Mouse (Mus musculus) small intestine, adult 2 months (tissue): ENCODE results near the gene Cryaa. TPM values are rescaled to one million over a fixed set of nuclear protein-coding genes. Genes with fewer than 3 reads are reported as not detected.

Experiments
- H3K27ac ChIP-seq: fragments of 200-500 bp; 2 replicates; pipeline ENCODE4 v1.5.1; 2012; ENCODE audit warnings: low read depth, low read length, control low read depth, inconsistent platforms; ENCODE audit not compliant: insufficient read depth
- H3K27me3 ChIP-seq: fragments of 200-500 bp; 2 replicates; pipeline ENCODE4 v1.6.1; 2012; ENCODE audit warnings: mild to moderate bottlenecking, moderate library complexity, low read length, inconsistent platforms; ENCODE audit not compliant: control insufficient read depth, insufficient read depth
- H3K36me3 ChIP-seq: fragments of 200-500 bp; 2 replicates; pipeline ENCODE4 v1.6.1; 2012; ENCODE audit warnings: mild to moderate bottlenecking, low read length, control low read depth, inconsistent platforms; ENCODE audit not compliant: control insufficient read depth, insufficient read depth
- H3K4me1 ChIP-seq: fragments of 200-500 bp; 2 replicates; pipeline ENCODE4 v1.6.1; 2012; ENCODE audit warnings: low read length, inconsistent platforms, mixed read lengths; ENCODE audit not compliant: control insufficient read depth, insufficient read depth, insufficient read length
- H3K4me3 ChIP-seq: fragments of 200-500 bp; 2 replicates; pipeline ENCODE4 v1.5.1; 2012; ENCODE audit warnings: low read depth, mild to moderate bottlenecking, control low read depth, inconsistent platforms, low read length, moderate library complexity
- CTCF ChIP-seq: fragments of 200-500 bp; IDR thresholded peaks from 2 replicates; pipeline ENCODE4 v1.5.1; 2012; ENCODE audit warnings: low read depth, mild to moderate bottlenecking, control low read depth, inconsistent platforms, low read length, moderate library complexity, mixed read lengths; ENCODE audit not compliant: insufficient replicate concordance, insufficient read length; ENCODE audit errors: extremely low read depth
- POLR2A ChIP-seq: fragments of 200-500 bp; IDR thresholded peaks from 2 replicates; pipeline ENCODE4 v1.6.1; 2012; ENCODE audit warnings: low read depth, mild to moderate bottlenecking, control low read depth, inconsistent platforms, low read length, moderate library complexity
- WGBS: fragments of 180-500 bp; shearing (Covaris S2); methylation state at CpG from one replicate; pipeline ENCODE4 v1.1.7; 2018; 5-methylcytosine and 5-hydroxymethylcytosine counted together
- polyA plus RNA-seq: library from polyadenylated mRNA; depleted of rRNA; stranded (reverse); fragments of >200 nt; gene quantifications from 2 replicates; pipeline ENCODE4 v1.2.3, GENCODE M21; 2012

Cryaa gene
- polyA plus RNA-seq, 1 experiment, result not detected

- Histone ChIP-seq H3K27ac (no peak overlapping the region), H3K36me3 (no peaks in the 10 kb centered on the region), H3K4me3 (no peak overlapping the region), H3K4me1 (no peaks in the 10 kb centered on the region), H3K27me3 (no peaks in the 10 kb centered on the region)
- TF ChIP-seq CTCF (peak; percentile 87; the same call in 1 of the 2 replicates), POLR2A (no peak)
- WGBS, result 22% methylated on average over 17 of the region's 17 CpGs
These were observed 8.1 kb downstream of the Cryaa start for GRCm38 (mm10) chr17:31685514-31686224.

GRCm38 (mm10) chr17:31686225-31686564 lies 8.6 kb downstream of the Cryaa start:
- H3K27me3 ChIP-seq, result no peaks in the 10 kb centered on the region
- WGBS, result 41% methylated on average over 3 of the region's 3 CpGs
- no peaks in the 10 kb centered on the region for H3K36me3 ChIP-seq
- H3K4me1 ChIP-seq, result no peaks in the 10 kb centered on the region
- TF ChIP-seq POLR2A (no peak), CTCF (no peak)
- H3K27ac ChIP-seq, result no peak overlapping the region
- no peak overlapping the region for H3K4me3 ChIP-seq

- Histone ChIP-seq H3K27ac (no peak overlapping the region), H3K27me3 (no peaks in the 10 kb centered on the region), H3K36me3 (no peaks in the 10 kb centered on the region), H3K4me3 (no peak overlapping the region), H3K4me1 (no peaks in the 10 kb centered on the region; the same call in 1 of the 2 replicates)
- no peak for TF ChIP-seq POLR2A
- TF ChIP-seq CTCF, result no peak
- WGBS, result 60% methylated on average over 9 of the region's 9 CpGs
These were observed 10.5 kb downstream of the Cryaa start for GRCm38 (mm10) chr17:31688112-31688511.

GRCm38 (mm10) chr17:31689606-31690005 lies 12.0 kb downstream of the Cryaa start:
- TF ChIP-seq POLR2A (no peak), CTCF (no peak)
- no peak overlapping the region for H3K4me3 ChIP-seq
- H3K4me1 ChIP-seq, result peaks cover 4% of the 10 kb centered on the region; the same call in 1 of the 2 replicates
- no peaks in the 10 kb centered on the region for H3K27me3 ChIP-seq
- H3K27ac ChIP-seq, result no peak overlapping the region
- H3K36me3 ChIP-seq, result no peaks in the 10 kb centered on the region
- 42% methylated on average over 1 of the region's 1 CpGs for WGBS

GRCm38 (mm10) chr17:31692918-31693317 lies 15.3 kb downstream of the Cryaa start:
- TF ChIP-seq CTCF, result no peak
- no peak for TF ChIP-seq POLR2A
- H3K4me3 ChIP-seq, result no peak overlapping the region
- H3K27ac ChIP-seq, result no peak overlapping the region
- H3K36me3 ChIP-seq, result no peaks in the 10 kb centered on the region
- 32% methylated on average over 5 of the region's 5 CpGs for WGBS
- H3K27me3 ChIP-seq, result no peaks in the 10 kb centered on the region
- H3K4me1 ChIP-seq, result peaks cover 6% of the 10 kb centered on the region; the same call in 1 of the 2 replicates

GRCm38 (mm10) chr17:31693330-31694022 lies 15.9 kb downstream of the Cryaa start:
- 5% methylated on average over 20 of the region's 20 CpGs for whole genome bisulfite sequencing
- H3K27ac ChIP-seq, result no peak overlapping the region
- TF ChIP-seq CTCF, result peak; percentile 86
- no peak for TF ChIP-seq POLR2A

GRCm38 (mm10) chr17:31694023-31694376 lies 16.4 kb downstream of the Cryaa start:
- TF ChIP-seq CTCF (no peak), POLR2A (no peak)
- H3K27ac ChIP-seq, result no peak overlapping the region

More at GRCm38 (mm10) chr17:31693330-31694022, 15.9 kb downstream of the Cryaa start:
- Histone ChIP-seq H3K36me3 (no peaks in the 10 kb centered on the region), H3K27me3 (no peaks in the 10 kb centered on the region), H3K4me1 (peaks cover 6% of the 10 kb centered on the region; the same call in 1 of the 2 replicates), H3K4me3 (no peak overlapping the region)

More at GRCm38 (mm10) chr17:31694023-31694376, 16.4 kb downstream of the Cryaa start:
- Histone ChIP-seq H3K27me3 (no peaks in the 10 kb centered on the region), H3K4me3 (no peak overlapping the region), H3K4me1 (peaks cover 6% of the 10 kb centered on the region; the same call in 1 of the 2 replicates), H3K36me3 (no peaks in the 10 kb centered on the region)
- 50% methylated on average over 7 of the region's 7 CpGs for WGBS
